8 mouse cellular contexts compared by ENCODE assay signal in genomic region chr14:52244690-52245042, GRCm38 (mm10). TPM values are rescaled to one million over a fixed set of nuclear protein-coding genes. Genes with fewer than 3 reads are reported as not detected.
DNase-seq lines count a peak whose midpoint lies in the region; ATAC-seq and TF ChIP-seq lines count a peak whose summit lies in the region.

No protein-coding gene starts in this region.

- 12% methylated on average over 7 of the region's 7 CpGs for WGBS in heart, embryonic 10.5 days
- WGBS in forebrain, embryonic 11.5 days: 15% methylated on average over 7 of the region's 7 CpGs
- WGBS in liver, embryonic 12.5 days (ENCODE audit: insufficient replicate concordance): 7% methylated on average over 7 of the region's 7 CpGs

- peaks cover 17% of the 10 kb centered on the region for H3K4me1 ChIP-seq in heart, embryonic 10.5 days
- peaks cover 2% of the 10 kb centered on the region; the same call in 1 of the 2 replicates for H3K4me1 ChIP-seq in forebrain, embryonic 11.5 days (replicated peaks; ENCODE audit: control insufficient read depth, insufficient read depth, low read length)
- peaks cover 80% of the 10 kb centered on the region for H3K4me1 ChIP-seq in liver, embryonic 12.5 days

- peak overlapping the region; percentile 70 for H3ac ChIP-seq in C2C12 (ENCODE audit: control insufficient read depth, insufficient read length, low read depth)

- H3K27me3 ChIP-seq in heart, embryonic 10.5 days (ENCODE audit: insufficient read depth, poor library complexity, severe bottlenecking): no peaks in the 10 kb centered on the region
- no peaks in the 10 kb centered on the region for H3K27me3 ChIP-seq in C2C12 (ENCODE audit: control insufficient read depth, insufficient read depth, insufficient read length)
- H3K27me3 ChIP-seq in forebrain, embryonic 11.5 days (ENCODE audit: control insufficient read depth, insufficient read depth, low read length): no peaks in the 10 kb centered on the region
- H3K27me3 ChIP-seq in liver, embryonic 12.5 days (replicated peaks): no peaks in the 10 kb centered on the region

- peak overlapping the region; percentile 92 for H3K27ac ChIP-seq in heart, embryonic 10.5 days
- no peak overlapping the region for H3K27ac ChIP-seq in forebrain, embryonic 11.5 days (ENCODE audit: low read depth, low read length)
- H3K27ac ChIP-seq in liver, embryonic 12.5 days: peak overlapping the region; percentile 78

- H3K9me3 ChIP-seq in heart, embryonic 10.5 days: no peaks in the 10 kb centered on the region
- no peaks in the 10 kb centered on the region for H3K9me3 ChIP-seq in forebrain, embryonic 11.5 days (ENCODE audit: control insufficient read depth, low read length)
- no peaks in the 10 kb centered on the region for H3K9me3 ChIP-seq in liver, embryonic 12.5 days (replicated peaks)

- ATAC-seq in forebrain, embryonic 11.5 days (replicated peaks; ENCODE audit: low FRiP score): no peak; the same call in 1 of the 2 replicates
- peak; percentile 62; the same call in 1 of the 2 replicates for ATAC-seq in liver, embryonic 12.5 days

- intact Hi-C loops in heart, postnatal 10 days (cut with DNase I): no loop called here

- H3K36me3 ChIP-seq in heart, embryonic 10.5 days: peaks cover 3% of the 10 kb centered on the region; the same call in 1 of the 2 replicates
- peaks cover 4% of the 10 kb centered on the region for H3K36me3 ChIP-seq in C2C12 (ENCODE audit: control insufficient read depth, insufficient read depth)
- no peaks in the 10 kb centered on the region for H3K36me3 ChIP-seq in forebrain, embryonic 11.5 days (ENCODE audit: control insufficient read depth, insufficient read depth, low read length)
- H3K36me3 ChIP-seq in liver, embryonic 12.5 days: peaks cover 11% of the 10 kb centered on the region

- H3K79me3 ChIP-seq in C2C12 (ENCODE audit: low read depth): peaks cover 74% of the 10 kb centered on the region

- no peak for TF ChIP-seq CTCF in C2C12 (IDR thresholded peaks at IDR 0.05; ENCODE audit: control insufficient read depth, insufficient read depth, insufficient read length)

- peaks cover 99% of the 10 kb centered on the region for H3K79me2 ChIP-seq in C2C12 (ENCODE audit: control insufficient read depth, insufficient read depth)

- peak overlapping the region; percentile 60 for H3K4me2 ChIP-seq in forebrain, embryonic 11.5 days (ENCODE audit: low read depth, low read length, severe bottlenecking)
- peak overlapping the region; percentile 86 for H3K4me2 ChIP-seq in liver, embryonic 12.5 days

- peak overlapping the region; percentile 71 for H3K4me3 ChIP-seq in heart, embryonic 10.5 days
- peak overlapping the region; percentile 84 for H3K4me3 ChIP-seq in C2C12 (ENCODE audit: insufficient read depth, poor library complexity, severe bottlenecking)
- peak overlapping the region; percentile 80 for H3K4me3 ChIP-seq in forebrain, embryonic 11.5 days (ENCODE audit: low read depth, low read length)
- peak overlapping the region; percentile 89 for H3K4me3 ChIP-seq in liver, embryonic 12.5 days

- H3K9ac ChIP-seq in forebrain, embryonic 11.5 days (ENCODE audit: low read length): peak overlapping the region; percentile 70
- H3K9ac ChIP-seq in liver, embryonic 12.5 days: peak overlapping the region; percentile 84

- no peak for DNase-seq in heart, embryonic 10.5 days (ENCODE audit: low spot score)
- DNase-seq in heart, postnatal 10 days: no peak
- no peak for DNase-seq in forebrain, embryonic 11.5 days (ENCODE audit: low spot score)
- no peak for DNase-seq in ovary, postnatal 10 days (ENCODE audit: low spot score)
- DNase-seq in embryo, embryonic 10.5 days (ENCODE audit: low spot score): no peak
- DNase-seq in adrenal gland, postnatal 4 days (ENCODE audit: low spot score in 2 of 2): no peak

TF ChIP-seq in C2C12, 6 proteins besides CTCF, POLR2A, EP300 and RAD21:
- TF ChIP-seq USF1 (IDR thresholded peaks at IDR 0.05; ENCODE audit: low read depth) (no peak), MYOD1 (IDR thresholded peaks at IDR 0.05; ENCODE audit: control insufficient read depth, insufficient read length, low read depth) (no peak), MAX (IDR thresholded peaks at IDR 0.05) (no peak), FOSL1 (IDR thresholded peaks at IDR 0.05; ENCODE audit: insufficient read depth, low read length, poor library complexity, severe bottlenecking) (no peak), CEBPB (IDR thresholded peaks at IDR 0.05; ENCODE audit: low read depth) (no peak), MYOG (IDR thresholded peaks at IDR 0.05; ENCODE audit: control insufficient read depth, extremely low read depth, insufficient read length) (no peak)

RNA-seq across cellular contexts. Expression of gene Chd8, which starts 12.9 kb away (rescaled TPM):
- 32.6 and 34.0 TPM in 2 replicates for polyA plus RNA-seq in heart, embryonic 10.5 days (2016; fragmentation: Nextera tagmentation; extraction: Ambion mirVana)
- total RNA-seq in heart, postnatal 10 days (2021): 10 to 100 TPM; 60.3 to 67.6 TPM
- polyA plus RNA-seq in C2C12 (2012; fragmentation: generic; extraction: Trizol): 23.0 TPM
- 55.3 and 62.9 TPM in 2 replicates for polyA plus RNA-seq in forebrain, embryonic 11.5 days (2014; fragmentation: Nextera tagmentation; extraction: Ambion mirVana)
- 20.8 and 20.9 TPM in 2 replicates for polyA plus RNA-seq in liver, embryonic 12.5 days (2016; fragmentation: Nextera tagmentation; extraction: Ambion mirVana)
- total RNA-seq in adrenal gland, postnatal 4 days (2021): 100 to 1,000 TPM; 153 to 165 TPM

RNA-seq across cellular contexts. Expression of gene Tox4, which starts 34.3 kb away (rescaled TPM):
- 40.2 and 40.4 TPM in 2 replicates for polyA plus RNA-seq in heart, embryonic 10.5 days (2016; fragmentation: Nextera tagmentation; extraction: Ambion mirVana)
- 10 to 100 TPM; 35.5 to 36.8 TPM for total RNA-seq in heart, postnatal 10 days (2021)
- polyA plus RNA-seq in C2C12 (2012; fragmentation: generic; extraction: Trizol): 18.3 TPM
- 54.8 and 56.2 TPM in 2 replicates for polyA plus RNA-seq in forebrain, embryonic 11.5 days (2014; fragmentation: Nextera tagmentation; extraction: Ambion mirVana)
- polyA plus RNA-seq in liver, embryonic 12.5 days (2016; fragmentation: Nextera tagmentation; extraction: Ambion mirVana): 26.5 and 26.7 TPM in 2 replicates
- total RNA-seq in adrenal gland, postnatal 4 days (2021): 10 to 100 TPM; 61.8 to 62.0 TPM

RNA-seq across cellular contexts. Expression of gene Rab2b, which starts 34.7 kb away (rescaled TPM):
- polyA plus RNA-seq in heart, embryonic 10.5 days (2016; fragmentation: Nextera tagmentation; extraction: Ambion mirVana): 15.5 and 17.1 TPM in 2 replicates
- total RNA-seq in heart, postnatal 10 days (2021): 10 to 100 TPM in 1 of 2 experiments, 1 to 10 TPM in 1; 7.6 to 10.6 TPM
- 5.5 TPM for polyA plus RNA-seq in C2C12 (2012; fragmentation: generic; extraction: Trizol)
- 33.5 and 35.8 TPM in 2 replicates for polyA plus RNA-seq in forebrain, embryonic 11.5 days (2014; fragmentation: Nextera tagmentation; extraction: Ambion mirVana)
- 4.6 TPM in 2 replicates for polyA plus RNA-seq in liver, embryonic 12.5 days (2016; fragmentation: Nextera tagmentation; extraction: Ambion mirVana)
- 10 to 100 TPM; 38.9 to 39.8 TPM for total RNA-seq in adrenal gland, postnatal 4 days (2021)

RNA-seq across cellular contexts. Expression of gene Supt16, which starts 47.5 kb away (rescaled TPM):
- polyA plus RNA-seq in heart, embryonic 10.5 days (2016; fragmentation: Nextera tagmentation; extraction: Ambion mirVana): 40.6 and 45.2 TPM in 2 replicates
- total RNA-seq in heart, postnatal 10 days (2021): 10 to 100 TPM; 33.8 to 37.2 TPM
- 25.3 TPM for polyA plus RNA-seq in C2C12 (2012; fragmentation: generic; extraction: Trizol)
- polyA plus RNA-seq in forebrain, embryonic 11.5 days (2014; fragmentation: Nextera tagmentation; extraction: Ambion mirVana): 92.3 and 92.8 TPM in 2 replicates
- 53.7 TPM in 2 replicates for polyA plus RNA-seq in liver, embryonic 12.5 days (2016; fragmentation: Nextera tagmentation; extraction: Ambion mirVana)
- 10 to 100 TPM; 76.4 to 86.7 TPM for total RNA-seq in adrenal gland, postnatal 4 days (2021)
